Mouse (Mus musculus): ENCODE results near the gene Gabra4.

Gene Gabra4

GRCm38 (mm10) chr5:71658115-71658497, at the start of gene Gabra4:
Gene Gabra4, minus strand, starts transcription at chr5:71658308.
- no peak for TF ChIP-seq GATA4 (IDR thresholded peaks at IDR 0.05; ENCODE audit: insufficient replicate concordance, low read length)

- TF ChIP-seq GATA4 (IDR thresholded peaks at IDR 0.05; ENCODE audit: insufficient replicate concordance, low read length) = no peak
Observed at GRCm38 (mm10) chr5:71701273-71701614, 43.1 kb upstream of the Gabra4 start.

GRCm38 (mm10) chr5:71700468-71701272, 42.6 kb upstream of the Gabra4 start:
- no peak for TF ChIP-seq GATA4 (IDR thresholded peaks at IDR 0.05; ENCODE audit: insufficient replicate concordance, low read length)

- TF ChIP-seq GATA4 (IDR thresholded peaks at IDR 0.05; ENCODE audit: insufficient replicate concordance, low read length) = no peak
Observed at GRCm38 (mm10) chr5:71699696-71700467, 41.8 kb upstream of the Gabra4 start.

GRCm38 (mm10) chr5:71665593-71665992, 7.5 kb upstream of the Gabra4 start:
- no peak for TF ChIP-seq GATA4 (IDR thresholded peaks at IDR 0.05; ENCODE audit: insufficient replicate concordance, low read length)

- TF ChIP-seq GATA4 (IDR thresholded peaks at IDR 0.05; ENCODE audit: insufficient replicate concordance, low read length) = no peak
Observed at GRCm38 (mm10) chr5:71657482-71658114, 510 bp downstream of the Gabra4 start, which contains the start of gene Gabrb1. Gene Gabrb1, plus strand, starts transcription at chr5:71658113.

GRCm38 (mm10) chr5:71656771-71657170, 1.3 kb downstream of the Gabra4 start:
- no peak for TF ChIP-seq GATA4 (IDR thresholded peaks at IDR 0.05; ENCODE audit: insufficient replicate concordance, low read length)

GRCm38 (mm10) chr5:71654056-71654455, 4.1 kb downstream of the Gabra4 start:
- TF ChIP-seq GATA4 (IDR thresholded peaks at IDR 0.05; ENCODE audit: insufficient replicate concordance, low read length) = no peak

GRCm38 (mm10) chr5:71648108-71648507, 10.0 kb downstream of the Gabra4 start:
- TF ChIP-seq GATA4 (IDR thresholded peaks at IDR 0.05; ENCODE audit: insufficient replicate concordance, low read length) = no peak

- no peak for TF ChIP-seq GATA4 (IDR thresholded peaks at IDR 0.05; ENCODE audit: insufficient replicate concordance, low read length)
Observed at GRCm38 (mm10) chr5:71639804-71640203, 18.3 kb downstream of the Gabra4 start.

GRCm38 (mm10) chr5:71627820-71628219, 30.3 kb downstream of the Gabra4 start:
- no peak for TF ChIP-seq GATA4 (IDR thresholded peaks at IDR 0.05; ENCODE audit: insufficient replicate concordance, low read length)

- no peak for TF ChIP-seq GATA4 (IDR thresholded peaks at IDR 0.05; ENCODE audit: insufficient replicate concordance, low read length)
Observed at GRCm38 (mm10) chr5:71616734-71617133, 41.4 kb downstream of the Gabra4 start.

- no peak for TF ChIP-seq GATA4 (IDR thresholded peaks at IDR 0.05; ENCODE audit: insufficient replicate concordance, low read length)
Observed at GRCm38 (mm10) chr5:71614311-71614710, 43.8 kb downstream of the Gabra4 start.

GRCm38 (mm10) chr5:71608735-71609134, 49.4 kb downstream of the Gabra4 start:
- no peak for TF ChIP-seq GATA4 (IDR thresholded peaks at IDR 0.05; ENCODE audit: insufficient replicate concordance, low read length)

- no peak for TF ChIP-seq GATA4 (IDR thresholded peaks at IDR 0.05; ENCODE audit: insufficient replicate concordance, low read length)
Observed at GRCm38 (mm10) chr5:71606907-71607306, 51.2 kb downstream of the Gabra4 start.
